Mouse (Mus musculus) intestine, embryonic 14.5 days (tissue): ENCODE data around the gene Rspo3. TPM values are rescaled to one million over a fixed set of nuclear protein-coding genes. Genes with fewer than 3 reads are reported as not detected.

ENCODE experiments used
- ATAC-seq: fragments of 200-750 bp; cut with Nextera tagmentation; replicated peaks from 2 replicates; pipeline ENCODE4 v1.8.0; 2017; ENCODE audit warnings: low read depth, moderate number of reproducible peaks, moderate TSS enrichment, moderate library complexity; ENCODE audit not compliant: low FRiP score, low TSS enrichment
- DNase-seq: peaks from one replicate; pipeline ENCODE4 v3.0.0-alpha.2; 2018; ENCODE audit warnings: low spot score
- H3K27ac ChIP-seq: fragments of 300-500 bp; sonication (generic); 2 replicates; pipeline ENCODE4 v1.5.1; 2014; ENCODE audit warnings: low read depth, mild to moderate bottlenecking, control low read depth
- H3K27me3 ChIP-seq: fragments of 300-500 bp; sonication (generic); replicated peaks from 2 replicates; pipeline ENCODE4 v1.6.1; 2014; ENCODE audit warnings: low read length, control low read depth; ENCODE audit not compliant: control insufficient read depth, insufficient read depth
- H3K36me3 ChIP-seq: fragments of 300-500 bp; sonication (generic); 2 replicates; pipeline ENCODE4 v1.6.1; 2014; ENCODE audit warnings: low read length, control low read depth; ENCODE audit not compliant: control insufficient read depth, insufficient read depth
- H3K4me1 ChIP-seq: fragments of 300-500 bp; sonication (generic); replicated peaks from 2 replicates; pipeline ENCODE4 v1.6.1; 2014; ENCODE audit warnings: low read length, control low read depth, mixed read lengths; ENCODE audit not compliant: control insufficient read depth, insufficient read depth
- H3K4me2 ChIP-seq: fragments of 300-500 bp; sonication (generic); 2 replicates; pipeline ENCODE4 v1.6.1; 2014; ENCODE audit warnings: low read length
- H3K4me3 ChIP-seq: fragments of 300-500 bp; sonication (generic); 2 replicates; pipeline ENCODE4 v1.5.1; 2014; ENCODE audit warnings: low read depth, low read length, control low read depth, mixed read lengths
- H3K9ac ChIP-seq: fragments of 300-500 bp; sonication (generic); 2 replicates; pipeline ENCODE4 v1.6.1; 2014; ENCODE audit warnings: mild to moderate bottlenecking, low read length
- H3K9me3 ChIP-seq: fragments of 300-500 bp; sonication (generic); 2 replicates; pipeline ENCODE4 v1.6.1; 2016; ENCODE audit warnings: low read length, control low read depth; ENCODE audit not compliant: control insufficient read depth
- WGBS: fragments of 180-500 bp; shearing (Covaris S2); extraction: QIAGEN DNeasy Blood & Tissue Kit; methylation state at CpG from one replicate; pipeline ENCODE4 v1.1.7; 2014; 5-methylcytosine and 5-hydroxymethylcytosine counted together
- polyA plus RNA-seq: library from polyadenylated mRNA; unstranded; fragments of >200 nt; fragmentation: Nextera tagmentation; extraction: Ambion mirVana; gene quantifications from 2 replicates; pipeline ENCODE4 v1.2.1, GENCODE M21; 2014

Rspo3 gene
- polyA plus RNA-seq, 1 experiment from 2014 or later: 20.6 TPM

DNA sequence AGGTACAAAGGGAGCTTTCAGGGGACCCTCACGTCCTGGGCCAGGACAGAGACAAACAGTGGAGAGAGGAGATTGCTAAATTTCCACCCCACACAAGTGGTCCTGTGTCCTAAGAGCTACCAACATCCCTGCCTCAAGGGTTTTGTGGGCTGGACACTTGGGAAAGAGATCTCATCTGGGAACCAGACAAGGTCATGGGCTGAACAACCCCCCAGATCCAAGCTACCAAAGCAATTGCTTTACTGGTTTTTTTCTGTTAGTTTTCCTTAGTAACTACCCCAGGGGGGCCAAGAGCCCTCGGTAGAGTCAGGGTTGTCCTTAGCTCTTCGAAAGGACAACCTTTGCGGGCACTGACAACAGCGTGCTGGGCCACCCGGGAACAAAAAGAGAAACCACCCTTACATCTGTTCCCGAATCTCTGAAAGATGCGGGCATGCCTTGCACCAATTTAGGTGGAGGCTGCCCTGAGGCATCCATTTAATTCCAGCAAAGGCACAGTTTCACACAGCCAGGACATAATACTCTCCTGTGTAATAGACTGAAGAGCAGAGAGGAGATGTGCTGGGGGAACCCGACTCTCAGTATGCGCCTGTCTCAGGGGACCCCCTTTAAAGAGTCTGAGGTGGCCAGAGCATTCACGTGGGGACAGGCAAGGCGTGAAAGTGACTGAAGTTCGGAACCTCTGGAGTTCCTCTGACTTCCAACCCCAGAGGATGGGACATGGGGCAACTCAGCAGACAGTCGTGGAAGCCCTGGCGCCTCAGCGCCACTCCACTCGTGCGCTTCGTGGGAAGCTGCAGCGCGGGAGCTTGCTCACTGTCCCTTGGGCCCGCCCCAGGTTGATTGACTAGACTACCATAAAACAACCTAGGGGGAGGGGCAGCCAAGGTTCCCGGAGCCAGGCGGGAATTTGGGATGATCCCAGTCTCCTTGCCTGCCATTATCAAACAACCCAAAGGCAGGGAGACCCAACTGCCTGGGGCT is 1.5 kb downstream of the Rspo3 start:
- Histone ChIP-seq H3K9me3 (no peaks in the 10 kb centered on the region), H3K4me2 (peak overlapping the region; percentile 73), H3K4me1 (0 out of 2 replicates have a peak, but pooled peaks cover 2% of the 10 kb centered on the region), H3K27me3 (peaks cover 8% of the 10 kb centered on the region), H3K9ac (peak overlapping the region; percentile 57), H3K36me3 (no peaks in the 10 kb centered on the region), H3K4me3 (peak overlapping the region; percentile 76), H3K27ac (peak overlapping the region; percentile 47)
- DNase-seq: peak; percentile 69
- peak; percentile 36; the same call in 1 of the 2 replicates for ATAC-seq
- WGBS: 1% methylated on average over 24 of the region's 24 CpGs

DNA sequence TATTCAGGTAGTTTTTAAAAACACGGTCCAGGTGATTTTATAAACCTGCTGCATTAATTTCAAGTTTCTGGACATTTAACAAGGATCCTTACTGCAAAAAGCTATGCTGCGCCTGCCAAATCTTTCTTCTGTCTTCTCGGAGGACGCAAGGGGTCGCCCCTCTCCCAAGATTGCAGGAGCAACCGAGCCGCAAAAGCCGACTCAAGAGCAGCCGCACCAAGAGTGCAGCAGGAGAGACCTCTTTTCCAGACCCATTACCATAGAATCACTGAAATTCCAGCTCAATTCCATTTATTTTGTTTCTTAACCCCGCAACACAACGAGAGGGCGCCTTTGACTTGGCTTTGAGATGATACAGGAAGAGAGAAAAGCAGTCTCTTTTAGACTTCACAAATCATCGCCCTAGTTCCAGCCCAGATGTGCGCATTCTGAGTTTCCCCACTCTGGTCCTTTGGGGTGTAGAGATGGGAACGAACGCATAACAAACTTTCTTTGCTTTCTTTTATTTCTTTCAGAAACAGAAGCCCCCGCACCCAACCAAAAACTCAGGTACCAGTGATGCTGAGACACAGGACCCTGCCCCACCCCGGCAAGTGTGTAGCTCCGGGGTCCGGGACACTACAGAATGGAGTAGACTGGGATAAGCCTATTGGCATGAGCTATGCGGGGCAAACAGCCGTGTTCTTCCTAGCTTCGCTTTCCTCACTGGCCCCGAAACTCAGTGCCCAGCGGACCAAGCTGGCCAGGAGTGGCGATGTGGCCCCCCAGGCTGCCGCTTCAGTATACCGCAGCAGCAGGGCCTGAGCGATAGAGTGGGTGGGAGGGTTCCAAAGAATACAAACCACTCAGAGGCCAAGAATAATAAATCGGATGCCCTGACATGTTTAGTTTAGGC is 2.6 kb downstream of the Rspo3 start:
- Histone ChIP-seq H3K27ac (peak overlapping the region; percentile 47), H3K4me2 (peak overlapping the region; percentile 73), H3K36me3 (no peaks in the 10 kb centered on the region), H3K4me1 (0 out of 2 replicates have a peak, but pooled peaks cover 2% of the 10 kb centered on the region), H3K9ac (peak overlapping the region; percentile 57), H3K4me3 (peak overlapping the region; percentile 76), H3K9me3 (no peaks in the 10 kb centered on the region), H3K27me3 (peaks cover 8% of the 10 kb centered on the region)
- ATAC-seq (no peak; the same call in 1 of the 2 replicates), DNase-seq (peak; percentile 90)
- 1% methylated on average over 30 of the region's 30 CpGs for WGBS

- Histone ChIP-seq H3K4me2 (no peak overlapping the region), H3K27me3 (no peaks in the 10 kb centered on the region), H3K4me1 (no peaks in the 10 kb centered on the region), H3K4me3 (no peak overlapping the region), H3K27ac (no peak overlapping the region), H3K9ac (no peak overlapping the region), H3K9me3 (no peaks in the 10 kb centered on the region), H3K36me3 (no peaks in the 10 kb centered on the region)
- WGBS: 95% methylated on average over 1 of the region's 1 CpGs
- ATAC-seq: no peak
- no peak for DNase-seq
Observed at GRCm38 (mm10) chr10:29513563-29513962, 22.1 kb downstream of the Rspo3 start.

DNA sequence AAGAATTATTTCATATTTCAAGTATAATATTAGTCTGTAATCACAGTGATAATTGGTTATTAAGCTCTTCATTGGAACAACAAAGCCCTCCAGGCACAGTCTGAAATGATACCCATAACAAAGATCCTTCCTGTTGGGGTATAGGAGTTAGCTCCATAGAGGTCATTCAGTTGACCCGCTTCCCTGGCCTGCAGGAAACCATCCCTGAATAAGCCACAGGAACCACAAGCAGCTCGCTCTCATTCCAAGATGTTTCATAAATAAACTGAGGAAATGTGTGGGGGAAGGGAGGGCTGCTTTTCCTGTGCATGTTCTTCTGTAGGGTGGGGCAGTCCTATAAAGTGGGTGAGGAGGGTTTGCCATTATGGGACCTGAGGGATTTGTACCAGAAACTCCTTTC is 27.5 kb downstream of the Rspo3 start:
- Histone ChIP-seq H3K36me3 (peaks cover 7% of the 10 kb centered on the region; the same call in 1 of the 2 replicates), H3K27ac (no peak overlapping the region), H3K4me1 (no peaks in the 10 kb centered on the region), H3K9ac (no peak overlapping the region), H3K4me3 (no peak overlapping the region), H3K27me3 (no peaks in the 10 kb centered on the region), H3K9me3 (no peaks in the 10 kb centered on the region), H3K4me2 (no peak overlapping the region)
- no peak for DNase-seq
- WGBS: 42% methylated on average over 2 of the region's 2 CpGs
- ATAC-seq: no peak

DNA sequence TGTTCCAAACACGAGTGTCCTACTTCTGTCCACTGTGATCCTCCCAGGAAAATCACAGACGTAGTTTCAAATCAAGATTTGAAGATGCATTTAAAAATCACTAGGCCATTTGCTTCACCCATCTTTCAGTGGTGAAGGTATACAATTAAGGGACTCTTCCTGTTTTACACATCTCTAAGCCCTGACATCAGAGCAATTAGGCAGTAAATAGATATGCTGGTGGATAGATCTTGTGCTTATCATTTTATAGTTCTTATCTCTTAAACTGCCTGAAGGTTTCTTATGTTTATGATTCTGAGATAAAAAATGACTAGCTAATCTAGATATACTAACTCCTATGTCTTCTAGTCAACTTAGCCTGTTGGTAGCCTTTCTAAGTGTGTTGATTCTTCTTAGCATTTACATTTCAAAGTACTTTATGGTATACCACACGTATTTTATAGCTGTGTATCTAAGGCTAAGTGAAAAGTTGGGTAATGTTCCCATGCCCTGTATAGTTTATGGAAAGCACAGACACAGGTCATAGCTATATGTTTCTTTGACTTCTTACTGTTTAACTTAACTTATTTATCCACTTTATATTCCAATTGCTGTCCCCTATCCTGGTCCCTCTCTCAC is 38.4 kb downstream of the Rspo3 start:
- 69% methylated on average over 3 of the region's 3 CpGs for WGBS
- no peak for ATAC-seq

GRCm38 (mm10) chr10:29493996-29494395 is 41.7 kb downstream of the Rspo3 start:
- H3K4me3 ChIP-seq: no peak overlapping the region
- H3K4me1 ChIP-seq: no peaks in the 10 kb centered on the region
- ATAC-seq (no peak), DNase-seq (no peak)
- H3K9me3 ChIP-seq: no peaks in the 10 kb centered on the region
- no peak overlapping the region for H3K27ac ChIP-seq
- no peak overlapping the region for H3K4me2 ChIP-seq
- no peaks in the 10 kb centered on the region for H3K27me3 ChIP-seq
- H3K36me3 ChIP-seq: 0 out of 2 replicates have a peak, but pooled peaks cover 4% of the 10 kb centered on the region
- H3K9ac ChIP-seq: no peak overlapping the region
- 85% methylated on average over 1 of the region's 1 CpGs for WGBS

More for the DNA sequence above, 38.4 kb downstream of the Rspo3 start:
- no peaks in the 10 kb centered on the region for H3K9me3 ChIP-seq
- no peak overlapping the region for H3K4me2 ChIP-seq
- H3K4me1 ChIP-seq: no peaks in the 10 kb centered on the region
- DNase-seq: no peak
- no peak overlapping the region for H3K27ac ChIP-seq
- H3K36me3 ChIP-seq: 0 out of 2 replicates have a peak, but pooled peaks cover 4% of the 10 kb centered on the region
- no peaks in the 10 kb centered on the region for H3K27me3 ChIP-seq
- no peak overlapping the region for H3K4me3 ChIP-seq
- no peak overlapping the region for H3K9ac ChIP-seq

DNA sequence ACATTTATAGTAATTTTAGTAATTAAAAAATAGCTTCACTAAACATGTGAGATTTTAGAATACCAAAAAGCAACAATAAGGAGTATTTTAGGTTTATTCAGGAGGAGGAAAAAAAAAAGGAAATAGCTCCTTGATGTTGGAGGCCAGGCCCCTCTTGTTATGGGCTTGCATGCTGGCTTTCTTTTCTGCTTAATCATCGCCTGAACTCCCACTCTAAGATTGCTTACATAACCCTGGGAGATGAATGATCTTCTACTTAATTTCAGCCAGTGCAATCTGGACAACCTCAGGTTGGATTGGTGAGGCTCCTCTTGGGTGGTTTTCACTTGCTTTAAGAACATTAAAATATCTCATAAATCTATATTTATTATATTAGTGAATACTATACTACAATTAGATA is 54.7 kb downstream of the Rspo3 start:
- Histone ChIP-seq H3K36me3 (no peaks in the 10 kb centered on the region), H3K4me1 (peaks cover 5% of the 10 kb centered on the region; the same call in 1 of the 2 replicates), H3K27ac (no peak overlapping the region), H3K27me3 (no peaks in the 10 kb centered on the region), H3K9ac (no peak overlapping the region), H3K4me2 (no peak overlapping the region), H3K4me3 (no peak overlapping the region), H3K9me3 (no peaks in the 10 kb centered on the region)
- no peak for DNase-seq
- no peak for ATAC-seq
- 22% methylated on average over 1 of the region's 1 CpGs for WGBS

DNA sequence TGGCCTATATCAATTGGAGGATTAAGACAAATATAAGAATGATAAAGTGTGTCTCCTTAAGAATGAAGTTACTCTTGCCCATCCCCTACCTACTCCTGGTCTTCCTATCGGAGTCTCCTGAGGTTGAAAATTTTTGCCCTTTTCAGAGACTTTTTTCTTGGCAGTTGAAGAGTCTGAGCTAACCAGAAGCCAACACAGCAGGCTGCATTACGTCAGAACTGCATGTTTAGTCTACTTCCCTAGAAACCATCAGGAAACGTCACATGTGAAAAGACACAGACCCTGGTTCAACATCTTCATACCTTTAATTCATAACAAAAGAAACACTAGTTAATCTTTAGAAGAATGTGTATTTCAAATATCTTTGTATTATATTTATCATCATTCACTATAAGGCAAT is 56.3 kb downstream of the Rspo3 start:
- Histone ChIP-seq H3K9me3 (no peaks in the 10 kb centered on the region), H3K4me2 (no peak overlapping the region)

More for the DNA sequence above, 56.3 kb downstream of the Rspo3 start:
- no peak overlapping the region for H3K27ac ChIP-seq
- no peak overlapping the region for H3K9ac ChIP-seq
- H3K4me3 ChIP-seq: no peak overlapping the region
- peak; percentile 81 for ATAC-seq
- no peaks in the 10 kb centered on the region for H3K36me3 ChIP-seq
- WGBS: 33% methylated on average over 3 of the region's 3 CpGs
- H3K27me3 ChIP-seq: no peaks in the 10 kb centered on the region
- DNase-seq: no peak
- H3K4me1 ChIP-seq: peaks cover 5% of the 10 kb centered on the region; the same call in 1 of the 2 replicates
